Mouse (Mus musculus): ENCODE measurements at regions not wholly inside any gene's neighbourhood (a gene's known extent, or its start where the extent isn't known, plus 50 kb on each side); places are given as distances from the start of the nearest gene placed in this dataset.

DNA sequence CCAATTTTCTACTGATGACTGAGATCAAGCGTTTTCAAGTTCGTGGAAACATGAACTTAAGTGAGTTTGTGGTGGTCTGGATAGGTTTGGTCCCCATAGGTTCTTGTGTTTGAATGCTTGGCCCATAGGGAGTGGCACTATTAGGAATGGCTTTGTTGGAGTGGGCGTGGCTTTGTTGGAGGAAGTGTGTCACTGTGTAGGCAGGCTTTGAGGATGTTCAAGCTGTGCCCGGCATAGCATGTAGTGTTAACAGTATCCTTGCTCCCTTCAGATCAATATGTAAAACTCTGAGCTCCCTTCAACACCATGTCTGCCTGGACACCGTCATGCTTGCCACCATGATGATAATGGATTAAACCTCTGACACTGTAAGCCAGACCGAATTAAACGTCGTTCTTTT is 112.7 kb upstream of the Pard3b start:
- ATAC-seq (replicated peaks; ENCODE audit: low read depth, poor library complexity, severe bottlenecking) = no peak

DNA sequence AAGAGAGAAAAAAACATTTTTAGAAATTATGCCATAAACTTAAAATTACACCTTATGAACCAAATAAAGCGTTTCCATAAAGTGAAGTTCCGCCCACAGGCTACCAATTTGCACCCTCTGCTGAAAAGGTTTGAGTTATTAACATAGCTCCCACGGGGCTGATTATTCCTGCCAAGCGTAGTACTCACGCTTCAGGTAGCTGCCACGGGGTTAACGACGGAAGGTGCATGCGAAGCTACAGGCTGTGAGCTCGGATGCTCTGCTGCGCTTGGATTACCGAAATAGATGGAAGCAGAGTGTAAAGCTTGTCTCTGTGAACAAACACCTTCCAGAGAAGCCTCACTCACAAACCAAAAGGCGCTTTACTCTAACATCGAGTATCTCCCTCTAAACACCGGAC is 109.9 kb upstream of the Pard3b start:
- no peak for ATAC-seq (replicated peaks; ENCODE audit: low read depth, poor library complexity, severe bottlenecking)

DNA sequence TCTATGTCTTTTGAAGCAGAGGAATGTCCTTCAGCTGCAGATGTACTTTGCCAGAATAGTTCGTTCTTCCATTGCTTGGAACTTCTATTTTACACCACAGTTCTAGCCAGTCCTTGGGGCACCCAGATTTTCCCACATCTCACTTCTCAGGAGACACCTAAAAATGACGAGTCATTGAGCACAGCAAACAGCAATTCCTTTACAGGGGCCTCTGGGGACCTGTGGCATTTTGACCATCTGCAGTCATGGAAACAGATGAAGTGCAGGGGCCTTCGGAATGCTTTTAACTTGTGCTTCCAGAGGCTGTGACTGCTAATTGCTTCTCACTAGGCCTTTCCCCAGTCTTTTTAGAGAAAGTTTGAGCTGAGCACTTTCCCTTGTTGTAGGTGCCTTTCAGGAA is 108.5 kb upstream of the Pard3b start:
- no peak for ATAC-seq (replicated peaks; ENCODE audit: low read depth, poor library complexity, severe bottlenecking)

DNA sequence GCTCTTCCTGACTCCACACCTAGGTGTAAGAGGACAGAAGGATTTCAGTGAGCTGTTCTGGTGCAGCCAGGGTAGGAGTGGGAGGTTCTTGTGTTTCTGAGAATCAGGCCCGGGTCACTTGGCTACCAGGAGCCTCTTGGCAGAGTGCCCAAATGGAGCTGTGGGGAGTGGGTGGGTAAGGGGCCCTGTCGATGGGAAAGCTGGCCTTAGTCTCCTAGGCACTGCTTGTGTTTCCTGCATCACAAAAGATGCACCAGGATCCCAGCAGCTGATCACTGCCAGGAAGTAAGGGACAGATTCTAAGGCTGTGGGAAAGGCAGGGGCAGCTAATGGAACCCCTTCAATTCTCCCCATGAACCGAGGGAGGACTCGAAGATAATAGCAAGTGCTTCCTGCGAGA is 107.1 kb upstream of the Pard3b start:
- ATAC-seq (replicated peaks; ENCODE audit: low read depth, poor library complexity, severe bottlenecking) = no peak

DNA sequence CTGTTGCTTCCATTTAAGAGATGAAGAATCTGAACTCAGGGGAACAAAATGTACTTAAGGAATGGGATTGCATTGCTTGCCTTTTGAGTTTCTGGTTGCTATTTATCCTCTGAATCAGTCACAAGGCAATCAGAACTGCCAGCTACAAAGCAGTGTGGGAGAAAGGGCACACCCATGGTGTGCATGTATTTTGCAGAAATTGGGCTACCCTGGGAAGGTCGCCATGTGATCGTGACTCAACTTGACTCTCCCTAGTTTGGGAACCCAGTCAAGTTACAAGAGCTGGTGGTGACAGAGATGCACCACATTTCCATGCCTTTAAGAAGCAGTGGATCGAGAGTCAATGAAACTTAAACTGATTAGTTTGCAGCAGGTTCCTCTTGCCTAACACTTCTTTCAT is 98.5 kb upstream of the Pard3b start:
- no peak for ATAC-seq (replicated peaks; ENCODE audit: low read depth, poor library complexity, severe bottlenecking)

DNA sequence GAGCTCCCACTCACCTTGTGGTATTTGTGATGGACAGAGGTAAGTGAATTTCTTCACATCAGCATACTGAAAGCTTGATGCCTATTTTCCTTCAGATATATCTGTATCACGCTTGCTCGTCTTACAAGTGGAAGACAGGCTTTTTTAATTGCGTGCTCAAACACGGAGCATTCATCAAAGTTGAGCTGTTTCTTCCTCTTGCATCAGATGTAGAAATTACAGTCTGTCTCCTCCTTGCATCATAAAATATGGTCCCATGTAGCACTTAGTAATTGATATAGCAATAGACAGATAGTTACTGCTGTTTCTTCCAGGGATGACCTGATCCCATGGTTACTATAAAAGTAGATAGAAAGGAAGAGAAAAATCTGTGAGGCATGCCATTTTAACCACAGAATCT is 97.5 kb upstream of the Pard3b start:
- no peak for ATAC-seq (replicated peaks; ENCODE audit: low read depth, poor library complexity, severe bottlenecking)

DNA sequence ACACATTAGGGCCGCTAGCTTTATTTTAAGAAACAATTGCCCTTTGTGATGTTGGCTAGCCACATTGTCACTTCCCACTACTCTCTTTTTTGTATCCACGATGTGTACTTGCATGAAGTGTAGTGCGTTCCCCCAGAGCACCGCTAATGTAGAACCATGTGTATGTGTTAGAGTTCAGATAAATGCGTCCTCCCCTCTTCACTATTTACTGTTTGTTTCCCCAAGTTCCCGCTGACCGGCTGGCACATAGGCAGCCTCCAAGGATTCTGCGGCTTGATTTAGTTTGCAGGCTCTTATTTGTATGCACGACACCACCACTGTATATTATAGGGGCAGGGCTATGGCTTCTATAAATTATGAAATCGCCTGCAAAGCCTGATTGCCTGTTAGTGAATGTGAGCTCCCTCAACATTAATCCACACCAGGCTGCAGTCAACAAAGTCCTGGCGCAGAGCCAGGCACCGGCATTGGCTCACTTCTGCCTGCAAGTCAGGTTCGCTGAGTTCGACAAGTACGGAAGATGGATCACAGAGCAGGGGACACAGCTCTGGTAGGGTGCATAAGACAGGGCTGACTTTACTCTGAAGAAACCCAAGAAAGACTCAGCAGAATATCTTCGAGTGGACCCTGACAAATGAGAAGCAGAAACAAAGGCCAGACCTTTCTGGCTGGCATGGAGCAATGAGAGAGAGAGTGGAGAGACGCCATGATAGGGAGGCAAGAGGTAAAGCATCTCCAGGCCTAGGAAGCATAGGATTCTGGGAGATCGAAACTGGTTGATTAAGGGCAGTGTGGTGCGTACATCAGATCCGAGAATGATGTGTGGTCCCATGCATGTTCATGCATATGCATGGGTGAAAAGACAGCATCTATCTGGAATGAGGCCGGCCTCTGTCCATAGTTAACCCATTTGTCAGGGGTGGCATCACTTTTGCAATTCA is 85.8 kb upstream of the Pard3b start:
- no peak for ATAC-seq (replicated peaks; ENCODE audit: low read depth, poor library complexity, severe bottlenecking)

DNA sequence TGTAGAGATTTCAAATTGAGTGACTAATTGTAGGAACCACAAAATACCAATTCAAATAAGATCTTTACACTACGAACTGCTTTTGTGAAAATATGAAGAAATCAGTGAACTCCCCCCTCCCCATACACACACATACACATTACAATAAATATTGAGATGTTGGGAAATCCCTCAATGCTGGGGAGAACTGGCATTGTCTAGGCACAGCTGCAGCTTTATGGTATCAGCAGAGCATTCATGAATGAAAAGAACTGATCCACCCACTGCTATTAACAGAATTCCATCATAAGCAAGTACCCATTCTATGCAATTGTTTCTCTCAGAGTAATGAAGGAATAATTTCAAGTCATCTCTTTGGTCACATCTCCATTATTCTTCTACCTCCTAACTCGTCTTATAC is 79.1 kb upstream of the Pard3b start:
- no peak for ATAC-seq (replicated peaks; ENCODE audit: low read depth, poor library complexity, severe bottlenecking)

DNA sequence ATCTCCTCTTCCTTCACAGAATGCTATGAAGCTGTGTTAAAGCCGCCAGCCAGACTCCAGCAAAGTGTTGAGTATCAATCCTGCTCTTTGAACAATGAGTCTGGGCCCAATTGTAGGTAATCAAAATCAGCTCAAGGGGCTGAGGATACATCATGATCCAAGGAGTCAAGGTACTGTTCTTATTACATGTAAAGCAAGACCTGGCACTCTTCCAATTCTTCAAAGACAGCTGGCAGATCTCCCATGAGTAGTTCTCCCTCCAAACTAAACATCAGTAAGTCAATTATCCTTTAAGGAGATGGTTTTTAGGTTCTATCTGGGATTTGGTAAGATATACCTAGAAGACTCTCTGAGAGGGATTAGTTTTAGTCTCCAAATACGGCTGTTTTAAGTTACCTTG is 76.5 kb upstream of the Pard3b start:
- ATAC-seq (replicated peaks; ENCODE audit: low read depth, poor library complexity, severe bottlenecking) = no peak

DNA sequence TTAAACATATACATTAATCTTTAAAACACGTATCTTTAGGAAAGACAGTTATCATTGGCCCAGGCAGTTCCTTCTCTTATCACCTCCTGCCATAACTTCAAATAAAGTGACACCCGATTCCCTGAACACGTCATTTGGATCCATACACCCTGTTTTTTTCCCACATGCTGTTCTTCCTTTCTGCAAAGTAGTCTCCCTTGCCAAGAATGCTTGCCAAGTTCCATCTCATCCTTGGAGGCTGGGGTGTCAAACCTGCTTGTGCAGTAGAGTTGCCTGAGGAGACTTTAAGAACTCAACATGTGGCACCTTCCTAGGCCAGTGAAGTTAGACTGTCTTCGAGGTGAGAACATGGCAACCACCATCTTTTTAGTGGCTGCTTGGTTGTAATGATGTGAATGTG is 73.2 kb upstream of the Pard3b start:
- no peak for ATAC-seq (replicated peaks; ENCODE audit: low read depth, poor library complexity, severe bottlenecking)

DNA sequence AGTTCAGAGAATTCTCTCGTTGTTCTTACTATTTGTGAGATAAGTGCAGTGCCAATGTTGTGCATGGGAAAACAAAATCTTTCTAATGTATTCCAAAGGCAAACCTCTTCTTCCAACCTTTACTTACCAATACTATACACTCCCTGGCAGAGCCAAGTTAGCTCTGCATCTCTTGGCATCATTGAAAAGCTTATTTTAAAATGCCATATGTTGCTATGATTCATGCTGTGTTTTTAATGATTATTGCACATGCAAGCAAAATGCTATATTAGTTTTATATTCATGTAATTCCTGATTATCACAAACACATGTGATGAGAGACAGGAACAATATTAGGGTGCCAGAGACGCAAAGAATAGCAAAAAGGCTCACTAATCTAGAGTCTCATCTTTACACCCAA is 64.3 kb upstream of the Pard3b start:
- no peak for ATAC-seq (replicated peaks; ENCODE audit: low read depth, poor library complexity, severe bottlenecking)

DNA sequence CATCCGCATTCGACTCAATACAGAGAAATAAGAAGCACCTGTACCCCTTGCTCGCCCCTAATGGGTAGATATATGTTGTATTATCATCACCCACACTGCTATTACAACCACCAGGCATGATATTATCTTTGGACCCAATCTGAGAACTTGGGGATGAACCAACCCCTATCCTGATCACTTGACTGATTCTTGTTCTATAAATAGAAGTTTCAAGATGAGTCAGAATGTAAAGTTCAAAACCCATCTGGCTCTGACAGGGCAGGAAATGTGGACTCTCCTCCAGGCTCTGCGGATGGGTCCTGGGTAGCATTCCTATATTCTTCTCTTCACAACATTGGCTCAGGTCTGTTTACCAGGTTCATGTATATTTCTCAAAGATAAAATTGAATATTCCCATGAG is 61.9 kb upstream of the Pard3b start:
- no peak for ATAC-seq (replicated peaks; ENCODE audit: low read depth, poor library complexity, severe bottlenecking)

DNA sequence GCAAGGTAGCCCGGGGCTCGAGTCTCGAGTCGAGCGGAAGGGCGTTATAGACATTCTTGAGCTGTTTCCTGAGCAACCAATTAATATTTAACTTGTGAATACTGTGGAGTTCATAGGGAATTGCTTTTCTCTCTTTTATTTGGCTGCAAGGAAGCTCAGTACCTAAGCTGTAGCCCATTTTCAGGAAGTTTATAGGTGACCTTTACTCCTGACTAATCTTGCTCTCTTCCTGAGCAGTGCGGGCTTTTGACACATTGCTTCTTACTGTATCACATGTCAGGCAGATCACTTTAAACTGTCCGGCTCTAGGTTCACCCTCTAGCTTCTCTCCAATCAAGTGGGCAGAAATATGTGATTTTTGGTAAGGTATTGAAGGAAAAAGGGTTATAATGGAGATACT is 51.4 kb upstream of the Pard3b start:
- no peak for ATAC-seq (replicated peaks; ENCODE audit: low read depth, poor library complexity, severe bottlenecking)

All from common myeloid progenitor, adult 5-6 weeks (primary cell).